Mouse (Mus musculus) kidney, adult 2 months (tissue): Measurements from ENCODE around the gene Pdx1.

ENCODE experiments used
- CTCF ChIP-seq: fragments of 200-500 bp; conservative IDR thresholded peaks from 2 replicates; pipeline ENCODE4 v1.5.1; 2011; ENCODE audit warnings: low read depth, mild to moderate bottlenecking, control low read depth, low read length, moderate library complexity, mixed read lengths; ENCODE audit not compliant: insufficient read depth, insufficient read length
- POLR2A ChIP-seq: fragments of 200-500 bp; IDR thresholded peaks from one replicate; pipeline ENCODE4 v1.6.1; 2011; ENCODE audit warnings: low read depth, low read length, control low read depth

DNA sequence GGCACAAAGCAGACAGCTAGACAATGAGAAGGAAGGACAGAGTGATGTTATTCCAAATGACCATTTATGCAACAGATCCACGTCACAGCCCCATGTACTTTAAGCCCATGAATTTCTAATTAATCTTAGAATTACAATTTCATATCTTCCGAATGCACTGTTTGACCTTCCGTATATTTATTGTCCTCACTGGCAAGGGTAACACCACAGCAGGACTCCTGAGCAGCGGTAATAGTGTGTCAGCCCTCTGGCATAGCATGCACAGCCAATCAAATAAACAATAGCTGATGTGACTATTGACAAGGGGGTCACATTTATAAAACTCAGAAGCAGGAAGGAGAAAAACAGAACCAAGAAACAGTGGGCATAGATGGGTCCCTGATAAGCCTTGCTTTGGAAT lies 9.0 kb upstream of the Pdx1 start:
- no peak for TF ChIP-seq CTCF
- no peak for TF ChIP-seq POLR2A
